Mouse (Mus musculus) heart, postnatal 25 days (tissue): ENCODE results near the gene Eif4g2. TPM values are rescaled to one million over a fixed set of nuclear protein-coding genes. Genes with fewer than 3 reads are reported as not detected.

Experiments used
- DNase-seq: peaks from one replicate; pipeline ENCODE4 v3.0.0; 2022; ENCODE audit warnings: low spot score
- intact Hi-C: fragments of 180-260 bp; cut with DNase I; formaldehyde crosslinking; loops from one replicate; pipeline ENCODE4 v1.15.1; 2025
- total RNA-seq, 2 experiments: library from RNA; stranded (reverse); gene quantifications; 2 replicates each; pipeline ENCODE4 v1.2.3; 2021

Gene Eif4g2
- 1,000 to 10,000 TPM in 1 of 2 experiments, 100 to 1,000 TPM in 1; 975 to 1,085 TPM for total RNA-seq

GRCm38 (mm10) chr7:111082822-111083732, at the start of gene Eif4g2:
Gene Eif4g2 (minus strand): TSS chr7:111083030.
- intact Hi-C loops = loop anchor here (1.0 to 5.0 kb wide), 2 partner anchors 39 to 74 kb away; no protein-coding TSS in a partner anchor
- peak; percentile 99 for DNase-seq

GRCm38 (mm10) chr7:111132596-111132995, 49.8 kb upstream of the Eif4g2 start:
- DNase-seq = no peak
- intact Hi-C loops = no loop called here

- no peak for DNase-seq
- intact Hi-C loops = no loop called here
Observed at GRCm38 (mm10) chr7:111126636-111127395, 44.0 kb upstream of the Eif4g2 start.

GRCm38 (mm10) chr7:111123761-111124546, 41.1 kb upstream of the Eif4g2 start:
- intact Hi-C loops = loop anchor here (2.0 kb wide), 1 partner anchor 33 kb away; no protein-coding TSS in a partner anchor
- DNase-seq = no peak

- DNase-seq = peak; percentile 97
- intact Hi-C loops = loop anchor here (1.0 to 2.0 kb wide), 2 partner anchors 34 to 40 kb away; no protein-coding TSS in a partner anchor
Observed at GRCm38 (mm10) chr7:111122531-111123130, 39.8 kb upstream of the Eif4g2 start.

- DNase-seq = peak; percentile 67
- intact Hi-C loops = loop anchor here (1.0 to 2.0 kb wide), 2 partner anchors 35 to 40 kb away; no protein-coding TSS in a partner anchor
Observed at GRCm38 (mm10) chr7:111122084-111122530, 39.3 kb upstream of the Eif4g2 start.

GRCm38 (mm10) chr7:111121522-111121921, 38.7 kb upstream of the Eif4g2 start:
- no peak for DNase-seq
- intact Hi-C loops = no loop called here

GRCm38 (mm10) chr7:111109561-111109960, 26.7 kb upstream of the Eif4g2 start:
- intact Hi-C loops = no loop called here
- no peak for DNase-seq

GRCm38 (mm10) chr7:111109161-111109560, 26.3 kb upstream of the Eif4g2 start:
- DNase-seq = no peak
- intact Hi-C loops = no loop called here

- intact Hi-C loops = no loop called here
Observed at GRCm38 (mm10) chr7:111098196-111098595, 15.4 kb upstream of the Eif4g2 start.

GRCm38 (mm10) chr7:111095169-111095568, 12.3 kb upstream of the Eif4g2 start:
- DNase-seq = no peak
- intact Hi-C loops = no loop called here

More at GRCm38 (mm10) chr7:111098196-111098595, 15.4 kb upstream of the Eif4g2 start:
- DNase-seq = no peak

- no peak for DNase-seq
Observed at GRCm38 (mm10) chr7:111085153-111085552, 2.3 kb upstream of the Eif4g2 start.

GRCm38 (mm10) chr7:111084443-111084842, 1.6 kb upstream of the Eif4g2 start:
- DNase-seq = no peak
- intact Hi-C loops = loop anchor here (5.0 kb wide), 1 partner anchor 73 kb away; no protein-coding TSS in a partner anchor

More at GRCm38 (mm10) chr7:111085153-111085552, 2.3 kb upstream of the Eif4g2 start:
- intact Hi-C loops = no loop called here

- no peak for DNase-seq
- intact Hi-C loops = loop anchor here (5.0 kb wide), 1 partner anchor 74 kb away; no protein-coding TSS in a partner anchor
Observed at GRCm38 (mm10) chr7:111083733-111084120, 897 bp upstream of the Eif4g2 start.

- intact Hi-C loops = loop anchor here (1.0 to 5.0 kb wide), 2 partner anchors 40 to 75 kb away; no protein-coding TSS in a partner anchor
- DNase-seq = peak; percentile 75
Observed at GRCm38 (mm10) chr7:111082043-111082821, 598 bp downstream of the Eif4g2 start.

GRCm38 (mm10) chr7:111080876-111081275, 2.0 kb downstream of the Eif4g2 start:
- DNase-seq = no peak
- intact Hi-C loops = loop anchor here (5.0 kb wide), 1 partner anchor 76 kb away; no protein-coding TSS in a partner anchor

- no peak for DNase-seq
- intact Hi-C loops = loop anchor here (5.0 kb wide), 1 partner anchor 77 kb away; no protein-coding TSS in a partner anchor
Observed at GRCm38 (mm10) chr7:111080026-111080425, 2.8 kb downstream of the Eif4g2 start.

- intact Hi-C loops = no loop called here
- DNase-seq = no peak
Observed at GRCm38 (mm10) chr7:111078271-111078670, 4.6 kb downstream of the Eif4g2 start.
